Mouse (Mus musculus): ENCODE results near the gene Ggta1. TPM values are rescaled to one million over a fixed set of nuclear protein-coding genes. Genes with fewer than 3 reads are reported as not detected.

Ggta1 gene
- polyA plus RNA-seq, 1 experiment from 2014 or later, result 46.5 TPM

GRCm38 (mm10) chr2:35417231-35417630, 45.8 kb downstream of the Ggta1 start:
- H3K9ac ChIP-seq, result no peak overlapping the region
- no peak for ATAC-seq (ENCODE audit: insufficient number of reproducible peaks, low FRiP score)
- no peak overlapping the region for H3K4me3 ChIP-seq
- H3K9me3 ChIP-seq (replicated peaks), result peaks cover 8% of the 10 kb centered on the region
- peaks cover 39% of the 10 kb centered on the region for H3K36me3 ChIP-seq
- no peaks in the 10 kb centered on the region for H3K27me3 ChIP-seq (replicated peaks)
- no peak overlapping the region for H3K4me2 ChIP-seq
- H3K4me1 ChIP-seq (replicated peaks), result peaks cover 17% of the 10 kb centered on the region
- WGBS, result 21% methylated on average over 1 of the region's 1 CpGs
- no peak overlapping the region for H3K27ac ChIP-seq (ENCODE audit: poor library complexity, severe bottlenecking)

- Histone ChIP-seq H3K4me3 (no peak overlapping the region), H3K36me3 (peaks cover 37% of the 10 kb centered on the region), H3K9me3 (replicated peaks) (peaks cover 8% of the 10 kb centered on the region), H3K27ac (ENCODE audit: poor library complexity, severe bottlenecking) (no peak overlapping the region), H3K27me3 (replicated peaks) (no peaks in the 10 kb centered on the region), H3K4me2 (no peak overlapping the region), H3K9ac (no peak overlapping the region), H3K4me1 (replicated peaks) (peaks cover 21% of the 10 kb centered on the region)
- 82% methylated on average over 6 of the region's 6 CpGs for WGBS
- ATAC-seq (ENCODE audit: insufficient number of reproducible peaks, low FRiP score), result no peak
These were observed 46.6 kb downstream of the Ggta1 start for GRCm38 (mm10) chr2:35416473-35416872.

- Histone ChIP-seq H3K27me3 (replicated peaks) (no peaks in the 10 kb centered on the region), H3K27ac (ENCODE audit: poor library complexity, severe bottlenecking) (peak overlapping the region; percentile 58; the same call in 1 of the 2 replicates), H3K4me1 (replicated peaks) (peaks cover 43% of the 10 kb centered on the region), H3K9me3 (replicated peaks) (no peaks in the 10 kb centered on the region), H3K4me2 (no peak overlapping the region), H3K36me3 (peaks cover 39% of the 10 kb centered on the region), H3K9ac (no peak overlapping the region), H3K4me3 (no peak overlapping the region)
- no peak for ATAC-seq (ENCODE audit: insufficient number of reproducible peaks, low FRiP score)
- WGBS, result 98% methylated on average over 3 of the region's 3 CpGs
These were observed 50.2 kb downstream of the Ggta1 start for GRCm38 (mm10) chr2:35412810-35413209.

GRCm38 (mm10) chr2:35412246-35412645, 50.8 kb downstream of the Ggta1 start:
- H3K36me3 ChIP-seq, result peaks cover 45% of the 10 kb centered on the region
- 81% methylated on average over 2 of the region's 2 CpGs for WGBS
- H3K4me3 ChIP-seq, result no peak overlapping the region

GRCm38 (mm10) chr2:35411640-35412190, 51.3 kb downstream of the Ggta1 start:
- Histone ChIP-seq H3K4me2 (no peak overlapping the region), H3K36me3 (peaks cover 50% of the 10 kb centered on the region), H3K9ac (no peak overlapping the region), H3K9me3 (replicated peaks) (no peaks in the 10 kb centered on the region), H3K27me3 (replicated peaks) (no peaks in the 10 kb centered on the region), H3K4me1 (replicated peaks) (peaks cover 36% of the 10 kb centered on the region), H3K4me3 (no peak overlapping the region), H3K27ac (ENCODE audit: poor library complexity, severe bottlenecking) (no peak overlapping the region; the same call in 1 of the 2 replicates)
- 63% methylated on average over 10 of the region's 10 CpGs for WGBS
- no peak for ATAC-seq (ENCODE audit: insufficient number of reproducible peaks, low FRiP score)

More at GRCm38 (mm10) chr2:35412246-35412645, 50.8 kb downstream of the Ggta1 start:
- H3K27me3 ChIP-seq (replicated peaks), result no peaks in the 10 kb centered on the region
- no peak overlapping the region for H3K27ac ChIP-seq (ENCODE audit: poor library complexity, severe bottlenecking)
- H3K9me3 ChIP-seq (replicated peaks), result no peaks in the 10 kb centered on the region
- no peak overlapping the region for H3K9ac ChIP-seq
- ATAC-seq (ENCODE audit: insufficient number of reproducible peaks, low FRiP score), result no peak
- peaks cover 42% of the 10 kb centered on the region for H3K4me1 ChIP-seq (replicated peaks)
- H3K4me2 ChIP-seq, result no peak overlapping the region

- Histone ChIP-seq H3K36me3 (peaks cover 66% of the 10 kb centered on the region), H3K4me1 (replicated peaks) (peaks cover 36% of the 10 kb centered on the region), H3K4me3 (no peak overlapping the region), H3K9ac (no peak overlapping the region), H3K27me3 (replicated peaks) (no peaks in the 10 kb centered on the region), H3K27ac (ENCODE audit: poor library complexity, severe bottlenecking) (no peak overlapping the region), H3K4me2 (no peak overlapping the region), H3K9me3 (replicated peaks) (no peaks in the 10 kb centered on the region)
- ATAC-seq (ENCODE audit: insufficient number of reproducible peaks, low FRiP score), result no peak
- 79% methylated on average over 6 of the region's 6 CpGs for WGBS
These were observed 53.6 kb downstream of the Ggta1 start for GRCm38 (mm10) chr2:35409466-35409865.

- Histone ChIP-seq H3K9ac (no peak overlapping the region), H3K27me3 (replicated peaks) (no peaks in the 10 kb centered on the region), H3K4me2 (no peak overlapping the region), H3K4me1 (replicated peaks) (peaks cover 32% of the 10 kb centered on the region), H3K27ac (ENCODE audit: poor library complexity, severe bottlenecking) (peak overlapping the region; percentile 55), H3K4me3 (no peak overlapping the region), H3K36me3 (peaks cover 72% of the 10 kb centered on the region), H3K9me3 (replicated peaks) (no peaks in the 10 kb centered on the region)
- WGBS, result 57% methylated on average over 5 of the region's 5 CpGs
- ATAC-seq (ENCODE audit: insufficient number of reproducible peaks, low FRiP score), result 0 out of 2 replicates have a peak, but pooled peaks have one; percentile 13
These were observed 54.5 kb downstream of the Ggta1 start for GRCm38 (mm10) chr2:35408409-35409110.

- ATAC-seq (ENCODE audit: insufficient number of reproducible peaks, low FRiP score), result no peak
- H3K36me3 ChIP-seq, result peaks cover 72% of the 10 kb centered on the region
- H3K27me3 ChIP-seq (replicated peaks), result no peaks in the 10 kb centered on the region
- no peaks in the 10 kb centered on the region for H3K9me3 ChIP-seq (replicated peaks)
- peaks cover 29% of the 10 kb centered on the region for H3K4me1 ChIP-seq (replicated peaks)
- no peak overlapping the region for H3K27ac ChIP-seq (ENCODE audit: poor library complexity, severe bottlenecking)
- WGBS, result 68% methylated on average over 7 of the region's 7 CpGs
- no peak overlapping the region for H3K4me2 ChIP-seq
- H3K4me3 ChIP-seq, result no peak overlapping the region
- no peak overlapping the region for H3K9ac ChIP-seq
These were observed 55.2 kb downstream of the Ggta1 start for GRCm38 (mm10) chr2:35407878-35408277.

- 86% methylated on average over 6 of the region's 6 CpGs for WGBS
- ATAC-seq (ENCODE audit: insufficient number of reproducible peaks, low FRiP score), result no peak
- Histone ChIP-seq H3K27ac (ENCODE audit: poor library complexity, severe bottlenecking) (no peak overlapping the region; the same call in 1 of the 2 replicates), H3K9ac (no peak overlapping the region), H3K9me3 (replicated peaks) (no peaks in the 10 kb centered on the region), H3K36me3 (peaks cover 76% of the 10 kb centered on the region), H3K4me3 (no peak overlapping the region), H3K27me3 (replicated peaks) (no peaks in the 10 kb centered on the region), H3K4me1 (replicated peaks) (peaks cover 29% of the 10 kb centered on the region), H3K4me2 (no peak overlapping the region)
These were observed 55.8 kb downstream of the Ggta1 start for GRCm38 (mm10) chr2:35407266-35407665.

- Histone ChIP-seq H3K4me3 (no peak overlapping the region), H3K9me3 (replicated peaks) (no peaks in the 10 kb centered on the region), H3K4me2 (no peak overlapping the region), H3K36me3 (peaks cover 74% of the 10 kb centered on the region), H3K27me3 (replicated peaks) (no peaks in the 10 kb centered on the region), H3K4me1 (replicated peaks) (peaks cover 26% of the 10 kb centered on the region), H3K27ac (ENCODE audit: poor library complexity, severe bottlenecking) (no peak overlapping the region), H3K9ac (no peak overlapping the region)
- no peak for ATAC-seq (ENCODE audit: insufficient number of reproducible peaks, low FRiP score)
- WGBS, result 65% methylated on average over 1 of the region's 1 CpGs
These were observed 56.4 kb downstream of the Ggta1 start for GRCm38 (mm10) chr2:35406611-35407010.

GRCm38 (mm10) chr2:35402391-35402790, 60.6 kb downstream of the Ggta1 start:
- 0 out of 2 replicates have a peak, but pooled peaks cover 7% of the 10 kb centered on the region for H3K4me1 ChIP-seq (replicated peaks)
- no peak overlapping the region for H3K4me3 ChIP-seq
- H3K27me3 ChIP-seq (replicated peaks), result no peaks in the 10 kb centered on the region
- no peak overlapping the region for H3K4me2 ChIP-seq
- H3K9ac ChIP-seq, result no peak overlapping the region
- H3K27ac ChIP-seq (ENCODE audit: poor library complexity, severe bottlenecking), result no peak overlapping the region
- H3K36me3 ChIP-seq, result peaks cover 46% of the 10 kb centered on the region
- ATAC-seq (ENCODE audit: insufficient number of reproducible peaks, low FRiP score), result no peak
- WGBS, result 89% methylated on average over 16 of the region's 16 CpGs
- H3K9me3 ChIP-seq (replicated peaks), result no peaks in the 10 kb centered on the region
